Mouse (Mus musculus): ENCODE data around the gene Zfp341. TPM values are rescaled to one million over a fixed set of nuclear protein-coding genes. Genes with fewer than 3 reads are reported as not detected.
A peak's percentile ranks its signal among the peaks of the same experiment; 100 is the strongest.

The Zfp341 gene
- total and polyA plus RNA-seq, 3 experiments: 3.0 to 7.2 (median 3.6) TPM

DNA sequence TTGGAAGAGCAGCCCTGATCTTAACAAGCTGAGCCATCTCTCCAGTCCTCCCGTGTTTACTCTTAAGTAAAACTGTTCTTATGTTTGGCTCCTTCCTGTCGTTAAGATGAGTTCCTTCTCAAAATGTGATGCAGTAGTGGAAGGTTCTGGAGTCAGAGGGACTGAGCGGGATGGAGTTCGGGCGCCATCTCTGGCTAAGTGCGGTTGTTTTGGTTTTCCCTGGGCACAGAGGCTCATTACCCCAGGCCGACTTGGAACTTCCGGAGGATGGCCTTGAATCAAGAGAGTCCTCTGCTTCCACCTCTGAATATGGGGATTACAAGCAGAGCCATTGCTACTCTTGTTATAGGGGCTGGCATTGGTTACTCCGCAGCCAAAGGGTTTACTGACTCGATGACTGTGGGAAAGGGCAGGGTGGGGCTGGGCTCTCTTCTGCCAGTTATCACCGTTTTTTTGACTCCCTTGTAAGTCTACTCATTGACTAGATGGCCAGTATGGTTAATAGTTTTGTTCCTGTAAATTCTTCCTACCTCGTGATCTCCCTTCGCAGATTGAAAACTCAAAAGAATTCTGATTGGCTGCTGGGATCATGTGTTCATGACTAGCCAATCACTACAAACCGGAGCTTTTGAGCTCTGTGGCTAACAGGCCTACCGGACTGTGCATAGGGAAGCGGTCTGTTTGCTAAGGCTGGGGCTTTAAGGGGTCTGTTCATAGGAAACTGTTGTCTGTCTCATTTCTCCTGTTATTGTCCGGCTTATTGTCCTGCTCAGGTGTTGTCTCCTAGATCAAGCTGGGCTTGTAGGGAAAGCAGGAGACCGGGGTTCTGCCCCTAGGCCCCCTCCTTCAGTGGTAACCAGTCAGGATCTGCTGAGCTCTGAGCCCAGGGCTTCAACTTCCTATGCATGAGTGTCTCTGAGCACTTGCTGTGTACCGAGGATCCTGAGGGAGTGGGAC, 63.8 kb downstream of the Zfp341 start:
- peak; percentile 55 for DNase-seq

DNA sequence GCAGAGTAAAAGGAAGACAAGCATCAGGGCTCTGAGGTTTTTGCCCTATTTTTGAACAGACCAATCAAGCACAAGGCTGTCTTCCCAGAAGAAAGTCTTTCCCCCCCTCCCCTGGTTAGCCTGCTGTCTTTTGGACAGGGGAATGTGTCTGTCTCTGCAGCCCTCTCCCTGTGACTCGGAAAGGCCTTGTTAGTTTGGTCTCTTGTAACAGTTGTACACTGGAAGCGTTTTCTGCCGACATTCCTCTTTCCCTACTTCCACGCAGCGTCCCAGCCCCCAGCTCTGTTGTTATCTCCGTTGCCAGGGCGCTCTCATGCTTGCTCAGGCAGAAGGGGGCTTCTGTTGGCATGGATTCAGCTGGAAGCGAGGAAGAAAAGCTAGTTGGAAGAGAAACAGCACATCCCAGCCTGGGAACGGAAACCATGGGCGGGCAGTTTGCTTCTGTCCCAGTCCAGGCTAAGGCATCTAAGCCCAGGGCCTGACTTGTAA, 64.6 kb downstream of the Zfp341 start:
- peak; percentile 45 for DNase-seq

DNA sequence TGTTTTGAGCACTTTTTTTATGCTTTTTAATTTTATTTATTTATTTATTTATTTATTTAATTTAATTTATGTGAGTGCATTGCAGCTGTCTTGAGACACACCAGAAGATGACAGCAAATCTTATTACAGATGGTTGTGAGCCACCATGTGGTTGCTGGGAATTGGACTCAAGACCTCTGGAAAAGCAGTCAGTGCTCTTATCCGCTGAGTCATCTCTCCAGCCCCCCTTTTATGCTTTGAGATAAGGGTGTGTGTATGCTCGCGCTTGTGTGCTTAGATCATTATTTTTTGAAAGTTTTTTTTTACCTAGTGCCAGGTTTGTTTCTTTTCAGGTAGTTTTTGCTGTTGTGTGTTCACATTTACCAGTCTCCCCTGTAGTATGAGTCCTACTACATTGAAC, 65.9 kb downstream of the Zfp341 start:
- no peak for DNase-seq

DNA sequence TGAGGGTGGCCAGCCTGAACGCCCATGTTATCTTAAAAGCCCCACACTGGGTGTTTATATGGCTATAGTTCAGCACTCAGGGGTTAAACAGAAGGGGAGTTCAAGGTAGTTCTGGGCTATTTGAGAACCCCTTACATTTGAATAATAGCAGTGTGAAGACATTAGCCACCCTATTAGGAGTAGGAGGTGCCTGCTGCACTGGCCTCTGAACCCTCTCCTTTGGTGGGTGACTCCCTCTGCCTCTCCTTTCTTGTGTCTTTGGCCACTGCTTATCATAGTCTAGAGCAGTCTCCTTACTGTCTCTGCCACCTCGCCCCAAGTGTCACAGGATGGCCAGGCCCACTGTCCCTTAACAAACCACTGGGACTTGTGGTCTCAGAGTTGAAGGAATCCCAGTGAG, 67.2 kb downstream of the Zfp341 start:
- no peak for DNase-seq

DNA sequence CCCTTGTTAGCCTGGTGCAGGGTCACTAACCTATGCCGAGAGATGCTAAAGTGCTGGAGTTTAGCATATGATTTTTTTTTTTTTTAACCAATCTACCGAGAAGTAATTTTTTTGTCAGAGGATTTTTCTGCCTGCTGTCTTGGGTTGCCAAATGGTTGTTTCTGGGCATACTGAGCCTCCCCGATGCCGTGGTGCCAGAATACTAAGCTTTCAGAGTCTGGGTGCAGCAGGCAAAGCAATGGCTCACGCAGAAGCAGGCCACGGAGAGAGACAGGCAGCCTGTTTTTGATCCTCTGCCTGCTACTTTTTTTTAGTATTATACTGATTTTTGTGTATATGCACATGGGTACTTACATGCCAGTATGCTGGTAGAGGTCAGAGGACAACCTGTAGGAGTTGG, 67.8 kb downstream of the Zfp341 start:
- DNase-seq: no peak

DNA sequence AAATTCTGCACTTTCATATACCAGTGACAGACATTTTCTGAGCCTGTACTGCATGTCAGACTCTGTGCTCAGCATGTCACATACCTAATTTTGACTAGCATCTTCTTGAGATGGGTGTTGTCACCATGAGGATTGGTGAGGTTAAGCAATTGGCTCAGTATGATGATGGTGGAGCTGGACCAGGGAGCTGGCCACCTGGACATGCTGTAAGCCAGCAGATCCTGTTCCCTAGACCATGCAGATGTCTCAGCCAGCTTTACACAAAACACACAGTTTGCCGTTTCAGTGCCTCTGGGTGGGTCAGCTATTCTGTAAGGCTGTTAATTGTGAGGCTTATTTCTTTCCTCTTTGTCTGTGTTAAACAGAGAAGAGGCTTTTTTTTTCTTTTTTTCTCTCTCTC, 69.6 kb downstream of the Zfp341 start:
- no peak for DNase-seq

DNA sequence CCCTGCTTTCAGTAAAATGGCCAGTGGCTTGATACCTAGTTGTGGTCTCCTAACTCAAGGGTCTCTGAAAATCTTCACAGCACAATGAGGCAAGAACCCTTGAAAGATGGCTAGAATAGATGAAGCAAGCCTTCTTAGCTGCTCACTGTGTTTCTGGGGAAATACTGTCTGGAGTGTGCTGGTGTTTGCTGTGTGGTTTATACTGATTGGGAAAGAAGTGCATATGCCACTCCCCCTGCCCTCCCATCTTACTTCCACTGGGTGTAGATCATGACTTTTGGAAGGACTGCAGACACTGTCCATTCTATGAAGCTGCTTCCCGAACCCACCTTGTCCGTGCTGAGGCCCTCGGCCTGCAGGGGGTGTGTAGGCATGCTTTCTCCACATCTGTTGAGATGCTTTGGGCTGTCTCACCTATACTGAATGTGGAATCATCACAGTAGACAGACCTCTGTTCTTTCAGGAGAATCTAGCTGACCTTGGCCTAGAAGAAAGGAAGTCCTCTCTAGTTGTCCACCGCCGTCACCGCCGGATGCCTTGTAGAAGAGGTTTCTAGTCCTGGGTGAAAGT, 71.9 kb downstream of the Zfp341 start:
- DNase-seq: no peak

DNA sequence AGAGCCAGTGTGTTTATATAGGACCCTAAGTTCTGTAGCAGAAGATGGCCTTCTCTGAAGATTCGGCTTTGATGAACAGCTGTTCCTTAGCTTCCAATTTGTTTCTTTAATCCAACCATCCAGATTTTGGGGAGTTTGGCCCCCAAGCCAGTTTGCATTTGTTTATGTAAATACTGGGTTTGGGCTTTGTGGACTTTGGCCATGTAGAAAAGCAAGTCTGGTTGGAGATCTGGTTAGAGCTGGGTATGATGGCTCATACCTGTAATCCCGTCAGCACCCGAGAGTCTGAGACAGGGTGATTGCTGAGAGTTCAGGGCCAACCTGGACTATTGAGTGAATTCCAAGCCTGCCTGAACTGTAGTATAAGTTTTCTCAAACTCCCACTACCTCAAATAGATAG, 72.7 kb downstream of the Zfp341 start:
- no peak for DNase-seq

DNA sequence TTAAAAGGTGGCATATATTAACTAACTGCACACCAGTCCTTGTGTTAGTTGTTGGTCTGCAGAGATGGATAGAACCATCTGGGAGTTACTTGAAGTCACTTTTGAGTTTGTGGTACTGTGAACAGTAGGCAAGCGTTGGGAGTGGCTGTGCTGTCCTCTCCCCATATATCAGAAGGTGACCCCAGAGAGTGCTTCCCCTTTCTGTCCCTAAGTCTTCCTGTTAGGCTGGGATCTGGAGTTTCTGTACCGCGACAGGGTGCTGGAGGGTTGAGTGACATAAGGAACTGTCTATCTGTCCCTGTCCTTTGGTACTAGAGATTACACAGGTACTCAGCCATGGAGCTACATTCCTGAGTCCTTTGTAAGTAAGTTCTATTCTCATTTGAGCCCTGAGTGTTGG, 73.7 kb downstream of the Zfp341 start:
- DNase-seq: no peak

DNA sequence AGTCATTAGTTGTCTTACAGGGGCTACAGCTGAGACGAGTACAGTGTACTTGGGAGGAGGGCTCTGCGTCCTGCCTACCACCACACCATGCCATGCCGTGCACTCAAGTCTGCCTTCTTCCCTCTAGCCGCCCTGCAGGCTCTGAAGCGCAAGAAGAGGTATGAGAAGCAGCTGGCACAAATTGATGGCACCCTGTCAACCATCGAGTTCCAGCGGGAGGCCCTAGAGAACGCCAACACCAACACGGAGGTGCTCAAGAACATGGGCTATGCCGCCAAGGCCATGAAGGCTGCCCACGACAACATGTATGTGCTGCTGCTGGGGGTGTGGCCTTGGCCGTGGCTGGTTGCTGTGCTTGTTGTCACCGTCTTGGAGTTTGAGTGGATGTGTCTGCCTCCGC, 76.3 kb downstream of the Zfp341 start:
- no peak for DNase-seq

DNA sequence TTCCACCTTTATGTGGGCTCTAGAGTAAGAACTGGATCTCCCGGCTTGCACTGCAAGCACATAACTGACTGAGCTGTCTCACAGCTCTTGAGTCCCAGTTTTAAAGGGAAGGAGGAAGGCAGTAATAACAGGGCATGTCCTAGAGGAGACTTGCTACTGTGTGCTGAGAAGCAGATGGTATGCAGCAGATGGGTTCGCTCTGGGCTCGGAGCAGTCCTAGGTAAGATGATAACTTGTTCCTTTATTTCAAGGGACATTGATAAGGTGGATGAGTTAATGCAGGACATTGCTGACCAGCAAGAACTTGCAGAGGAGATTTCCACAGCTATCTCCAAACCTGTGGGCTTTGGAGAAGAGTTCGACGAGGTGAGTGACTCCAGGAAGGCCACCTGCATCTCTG, 77.9 kb downstream of the Zfp341 start:
- no peak for DNase-seq

DNA sequence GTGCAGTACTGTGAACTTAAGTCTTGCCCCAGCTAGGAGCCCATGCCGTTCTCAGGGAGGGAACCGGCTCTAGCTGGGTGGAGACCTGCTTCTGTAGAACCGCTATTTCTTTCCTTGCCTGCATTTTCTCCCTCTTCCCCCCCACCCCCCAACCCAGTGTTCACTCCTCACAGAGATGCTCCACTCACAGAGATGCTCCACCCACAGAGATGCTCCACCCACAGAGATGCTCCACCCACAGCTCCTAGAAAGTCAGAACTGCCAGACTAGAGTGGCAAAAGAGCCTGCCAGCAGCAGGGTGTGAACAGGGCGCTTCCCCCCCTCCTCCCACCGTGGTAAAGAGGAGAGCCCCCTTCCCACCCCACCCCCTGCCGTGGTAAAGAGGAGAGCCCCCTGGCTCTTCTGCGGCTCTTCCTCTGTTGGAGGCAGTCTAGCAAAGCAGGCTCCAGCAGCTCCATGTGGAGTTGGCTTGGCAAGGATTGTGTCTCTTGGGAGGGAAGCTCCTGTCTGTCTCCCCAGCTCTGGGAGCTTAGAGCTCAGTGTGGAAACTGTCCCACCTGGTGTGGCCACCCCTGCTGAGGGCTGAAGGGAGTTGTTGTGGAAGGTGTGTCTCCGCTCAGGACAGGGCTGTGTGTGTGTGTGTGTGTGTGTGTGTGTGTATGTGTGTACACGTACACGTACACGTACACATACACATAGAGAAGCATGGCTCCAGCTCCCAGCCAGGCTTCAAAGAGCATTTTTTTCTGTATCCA, 80.3 kb downstream of the Zfp341 start:
- DNase-seq: no peak

DNA sequence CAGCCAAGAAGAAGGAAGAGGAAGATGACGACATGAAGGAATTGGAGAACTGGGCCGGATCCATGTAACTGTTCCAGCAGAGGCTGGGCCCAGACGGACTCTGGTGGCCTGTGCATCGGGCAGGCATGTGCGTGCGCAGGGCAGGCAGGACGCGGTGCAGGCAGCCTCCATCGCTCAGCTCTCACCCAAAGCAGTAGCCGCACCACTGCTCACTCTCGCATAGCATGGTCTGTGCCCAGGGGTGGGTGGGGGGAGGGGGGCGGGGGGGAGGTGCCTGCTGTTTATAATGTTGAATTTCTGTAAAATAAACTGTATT, 80.8 kb downstream of the Zfp341 start:
- no peak for DNase-seq

DNA sequence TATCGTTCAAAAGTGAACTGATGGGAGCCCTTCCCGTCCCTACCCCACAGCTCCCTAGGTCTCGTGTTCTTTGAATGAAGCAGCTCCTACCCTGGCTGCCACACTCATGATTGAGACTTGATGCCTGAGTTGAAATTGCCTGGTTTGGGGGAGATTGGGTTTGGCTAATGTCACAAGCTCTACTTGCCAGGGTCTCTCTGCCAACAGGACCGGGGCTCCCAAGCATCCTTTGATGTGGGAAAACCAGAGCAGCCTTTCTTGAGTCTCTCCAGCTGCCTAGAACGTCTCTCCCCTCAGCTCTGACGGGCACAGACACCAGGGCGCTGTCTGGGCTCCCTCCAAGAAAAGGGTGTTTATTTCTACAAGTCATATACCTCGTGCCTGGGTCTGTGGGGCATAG, 82.6 kb downstream of the Zfp341 start:
- DNase-seq: no peak

Other genes with a start within 250 kb of the Zfp341 start
- gene Cdk5rap1, start 240.3 kb upstream of the Zfp341 start, total RNA-seq (2021): 10 to 100 TPM in 1 of 2 experiments, 1 to 10 TPM in 1; 9.7 to 14.4 TPM
- 5.9 and 7.1 TPM in 2 replicates for gene Cdk5rap1, start 240.3 kb upstream of the Zfp341 start, polyA plus RNA-seq (2012; rRNA removed)
- 10 to 100 TPM; 19.9 to 29.6 TPM for gene Snta1, start 205.2 kb upstream of the Zfp341 start, total RNA-seq (2021)
- 53.6 and 57.1 TPM in 2 replicates for gene Snta1, start 205.2 kb upstream of the Zfp341 start, polyA plus RNA-seq (2012; rRNA removed)
- gene Cbfa2t2, start 176.8 kb upstream of the Zfp341 start, total RNA-seq (2021): 10 to 100 TPM; 34.5 to 49.1 TPM
- gene Cbfa2t2, start 176.8 kb upstream of the Zfp341 start, polyA plus RNA-seq (2012; rRNA removed): 9.6 and 11.3 TPM in 2 replicates
- not detected for gene 1700003F12Rik, start 66.2 kb upstream of the Zfp341 start, total RNA-seq (2021)
- gene 1700003F12Rik, start 66.2 kb upstream of the Zfp341 start, polyA plus RNA-seq (2012; rRNA removed): 0.79 and 1.2 TPM in 2 replicates
- gene Actl10, start 61.5 kb upstream of the Zfp341 start, total RNA-seq (2021): not detected
- not detected in 2 replicates for gene Actl10, start 61.5 kb upstream of the Zfp341 start, polyA plus RNA-seq (2012; rRNA removed)
- 1 to 10 TPM; 1.5 to 1.6 TPM for gene Necab3, start 54.4 kb upstream of the Zfp341 start, total RNA-seq (2021)
- gene Necab3, start 54.4 kb upstream of the Zfp341 start, polyA plus RNA-seq (2012; rRNA removed): 3.3 and 4.3 TPM in 2 replicates
- 1 to 10 TPM; 7.4 to 8.7 TPM for gene E2f1, start 43.4 kb upstream of the Zfp341 start, total RNA-seq (2021)
- gene E2f1, start 43.4 kb upstream of the Zfp341 start, polyA plus RNA-seq (2012; rRNA removed): 12.3 and 14.9 TPM in 2 replicates
- gene Pxmp4, start 9.6 kb upstream of the Zfp341 start, total RNA-seq (2021): 10 to 100 TPM; 34.7 to 36.6 TPM
- gene Pxmp4, start 9.6 kb upstream of the Zfp341 start, polyA plus RNA-seq (2012; rRNA removed): 48.1 and 55.5 TPM in 2 replicates
- gene 4930519P11Rik, start 140 bp downstream of the Zfp341 start, total RNA-seq (2021): under 1 TPM in 1 of 2 experiments, not detected in 1; 0.66 TPM
- gene 4930519P11Rik, start 140 bp downstream of the Zfp341 start, polyA plus RNA-seq (2012; rRNA removed): 1.1 and 2.5 TPM in 2 replicates
- gene Chmp4b, start 38.4 kb downstream of the Zfp341 start, total RNA-seq (2021): 100 to 1,000 TPM; 236 to 263 TPM
- 96.3 and 114 TPM in 2 replicates for gene Chmp4b, start 38.4 kb downstream of the Zfp341 start, polyA plus RNA-seq (2012; rRNA removed)
- not detected for gene Gm14214, start 156.7 kb downstream of the Zfp341 start, total RNA-seq (2021)
- not detected in 2 replicates for gene Gm14214, start 156.7 kb downstream of the Zfp341 start, polyA plus RNA-seq (2012; rRNA removed)
- 100 to 1,000 TPM; 193 to 201 TPM for gene Raly, start 177.8 kb downstream of the Zfp341 start, total RNA-seq (2021)
- gene Raly, start 177.8 kb downstream of the Zfp341 start, polyA plus RNA-seq (2012; rRNA removed): 295 and 306 TPM in 2 replicates
- not detected for gene a, start 178.1 kb downstream of the Zfp341 start, total RNA-seq (2021)
- gene a, start 178.1 kb downstream of the Zfp341 start, polyA plus RNA-seq (2012; rRNA removed): 0.58 TPM in 1 of 2 replicates, not detected in the other

All from adrenal gland, adult 2 months (tissue).